Mouse (Mus musculus): ENCODE measurements around the gene Srrm3. TPM values are rescaled to one million over a fixed set of nuclear protein-coding genes. Genes with fewer than 3 reads are reported as not detected.

Gene Srrm3
- polyA plus RNA-seq, 1 experiment, result 0.16 TPM

- DNase-seq, result peak; percentile 100
- under 1% methylated on average over 70 of the region's 70 CpGs for WGBS
- H3K27ac ChIP-seq (ENCODE audit: insufficient read depth, low read depth, low read length), result peak within 1 kb of the TSS; percentile 96
- H3K4me1 ChIP-seq (ENCODE audit: control insufficient read depth, insufficient read depth, low read length), result peaks cover 21% of the 10 kb centered on the region
- H3K36me3 ChIP-seq (ENCODE audit: control insufficient read depth, insufficient read depth, low read length), result no peaks in the 10 kb centered on the region; the same call in 1 of the 2 replicates
- H3K4me3 ChIP-seq (ENCODE audit: insufficient read depth, low read depth, low read length), result peak within 1 kb of the TSS; percentile 93
- no peaks in the 10 kb centered on the region for H3K27me3 ChIP-seq (replicated peaks; ENCODE audit: control insufficient read depth, insufficient read depth, low read length)
- TF ChIP-seq POLR2A (IDR thresholded peaks at IDR 0.05; ENCODE audit: low read depth, low read length) (peak; percentile 97), CTCF (conservative IDR thresholded peaks at IDR 0.05; ENCODE audit: insufficient read depth, insufficient read length, low read depth, low read length) (no peak)
These were observed 27.9 kb upstream of the Srrm3 start, which contains the start of gene Mdh2 for GRCm38 (mm10) chr5:135778471-135779445. Gene Mdh2, plus strand, starts transcription at chr5:135778480.

- Histone ChIP-seq H3K27me3 (replicated peaks; ENCODE audit: control insufficient read depth, insufficient read depth, low read length) (no peaks in the 10 kb centered on the region), H3K36me3 (ENCODE audit: control insufficient read depth, insufficient read depth, low read length) (peaks cover under 1% of the 10 kb centered on the region; the same call in 1 of the 2 replicates), H3K27ac (ENCODE audit: insufficient read depth, low read depth, low read length) (no peak overlapping the region), H3K4me3 (ENCODE audit: insufficient read depth, low read depth, low read length) (no peak overlapping the region), H3K4me1 (ENCODE audit: control insufficient read depth, insufficient read depth, low read length) (peaks cover 21% of the 10 kb centered on the region)
- no peak for TF ChIP-seq CTCF (conservative IDR thresholded peaks at IDR 0.05; ENCODE audit: insufficient read depth, insufficient read length, low read depth, low read length)
- no peak for TF ChIP-seq POLR2A (IDR thresholded peaks at IDR 0.05; ENCODE audit: low read depth, low read length)
- DNase-seq, result no peak
- WGBS, result 56% methylated on average over 8 of the region's 8 CpGs
These were observed 26.4 kb upstream of the Srrm3 start for GRCm38 (mm10) chr5:135780331-135780730.

- H3K4me3 ChIP-seq (ENCODE audit: insufficient read depth, low read depth, low read length), result no peak overlapping the region
- peak; percentile 29 for DNase-seq
- 67% methylated on average over 4 of the region's 4 CpGs for WGBS
- no peaks in the 10 kb centered on the region for H3K27me3 ChIP-seq (replicated peaks; ENCODE audit: control insufficient read depth, insufficient read depth, low read length)
- peaks cover 6% of the 10 kb centered on the region; the same call in 1 of the 2 replicates for H3K4me1 ChIP-seq (ENCODE audit: control insufficient read depth, insufficient read depth, low read length)
- TF ChIP-seq CTCF (conservative IDR thresholded peaks at IDR 0.05; ENCODE audit: insufficient read depth, insufficient read length, low read depth, low read length) (no peak), POLR2A (IDR thresholded peaks at IDR 0.05; ENCODE audit: low read depth, low read length) (no peak)
- H3K36me3 ChIP-seq (ENCODE audit: control insufficient read depth, insufficient read depth, low read length), result peaks cover 10% of the 10 kb centered on the region
- H3K27ac ChIP-seq (ENCODE audit: insufficient read depth, low read depth, low read length), result no peak overlapping the region
These were observed 23.8 kb upstream of the Srrm3 start for GRCm38 (mm10) chr5:135782901-135783300.

- Histone ChIP-seq H3K4me3 (ENCODE audit: insufficient read depth, low read depth, low read length) (peak overlapping the region; percentile 39), H3K27me3 (replicated peaks; ENCODE audit: control insufficient read depth, insufficient read depth, low read length) (no peaks in the 10 kb centered on the region), H3K36me3 (ENCODE audit: control insufficient read depth, insufficient read depth, low read length) (peaks cover 2% of the 10 kb centered on the region; the same call in 1 of the 2 replicates), H3K27ac (ENCODE audit: insufficient read depth, low read depth, low read length) (peak overlapping the region; percentile 21; the same call in 1 of the 2 replicates), H3K4me1 (ENCODE audit: control insufficient read depth, insufficient read depth, low read length) (0 out of 2 replicates have a peak, but pooled peaks cover 3% of the 10 kb centered on the region)
- peak; percentile 88 for DNase-seq
- WGBS, result 18% methylated on average over 20 of the region's 20 CpGs
- peak; percentile 94 for TF ChIP-seq CTCF (conservative IDR thresholded peaks at IDR 0.05; ENCODE audit: insufficient read depth, insufficient read length, low read depth, low read length)
- no peak for TF ChIP-seq POLR2A (IDR thresholded peaks at IDR 0.05; ENCODE audit: low read depth, low read length)
These were observed 12.5 kb upstream of the Srrm3 start for GRCm38 (mm10) chr5:135793996-135794858.

GRCm38 (mm10) chr5:135794859-135795181, 11.9 kb upstream of the Srrm3 start:
- Histone ChIP-seq H3K4me3 (ENCODE audit: insufficient read depth, low read depth, low read length) (no peak overlapping the region), H3K36me3 (ENCODE audit: control insufficient read depth, insufficient read depth, low read length) (peaks cover 2% of the 10 kb centered on the region; the same call in 1 of the 2 replicates), H3K27me3 (replicated peaks; ENCODE audit: control insufficient read depth, insufficient read depth, low read length) (no peaks in the 10 kb centered on the region), H3K27ac (ENCODE audit: insufficient read depth, low read depth, low read length) (no peak overlapping the region), H3K4me1 (ENCODE audit: control insufficient read depth, insufficient read depth, low read length) (0 out of 2 replicates have a peak, but pooled peaks cover 3% of the 10 kb centered on the region)
- WGBS, result 15% methylated on average over 5 of the region's 5 CpGs
- DNase-seq, result no peak
- no peak for TF ChIP-seq CTCF (conservative IDR thresholded peaks at IDR 0.05; ENCODE audit: insufficient read depth, insufficient read length, low read depth, low read length)
- TF ChIP-seq POLR2A (IDR thresholded peaks at IDR 0.05; ENCODE audit: low read depth, low read length), result no peak

GRCm38 (mm10) chr5:135799746-135800145, 6.9 kb upstream of the Srrm3 start:
- H3K27ac ChIP-seq (ENCODE audit: insufficient read depth, low read depth, low read length), result no peak overlapping the region
- no peak for DNase-seq
- no peak overlapping the region for H3K4me3 ChIP-seq (ENCODE audit: insufficient read depth, low read depth, low read length)
- peak; percentile 29; the same call in 1 of the 2 replicates for TF ChIP-seq CTCF (conservative IDR thresholded peaks at IDR 0.05; ENCODE audit: insufficient read depth, insufficient read length, low read depth, low read length)
- no peak for TF ChIP-seq POLR2A (IDR thresholded peaks at IDR 0.05; ENCODE audit: low read depth, low read length)
- H3K4me1 ChIP-seq (ENCODE audit: control insufficient read depth, insufficient read depth, low read length), result no peaks in the 10 kb centered on the region
- WGBS, result 57% methylated on average over 4 of the region's 4 CpGs
- no peaks in the 10 kb centered on the region for H3K27me3 ChIP-seq (replicated peaks; ENCODE audit: control insufficient read depth, insufficient read depth, low read length)
- H3K36me3 ChIP-seq (ENCODE audit: control insufficient read depth, insufficient read depth, low read length), result no peaks in the 10 kb centered on the region

Data from kidney, adult 2 months (tissue).